Mouse (Mus musculus) limb, embryonic 11.5 days (tissue): Measurements from ENCODE around the gene Nat10. TPM values are rescaled to one million over a fixed set of nuclear protein-coding genes. Genes with fewer than 3 reads are reported as not detected.

ENCODE experiments used
- ATAC-seq: fragments of 200-750 bp; cut with Nextera tagmentation; 2 replicates; pipeline ENCODE4 v1.8.0; 2017; ENCODE audit warnings: low read depth; ENCODE audit not compliant: insufficient number of reproducible peaks, low FRiP score, low TSS enrichment
- DNase-seq: peaks from one replicate; pipeline ENCODE4 v3.0.0-alpha.2; 2015; ENCODE audit warnings: low spot score
- H3K27ac ChIP-seq: fragments of 300-500 bp; sonication (generic); replicated peaks from 2 replicates; pipeline ENCODE4 v1.5.1; 2014; ENCODE audit warnings: low read depth, mild to moderate bottlenecking, low read length
- H3K27me3 ChIP-seq: fragments of 300-500 bp; sonication (generic); 2 replicates; pipeline ENCODE4 v1.6.1; 2014; ENCODE audit warnings: mild to moderate bottlenecking, low read length, mixed read lengths; ENCODE audit not compliant: control insufficient read depth, insufficient read depth
- H3K36me3 ChIP-seq: fragments of 300-500 bp; sonication (generic); 2 replicates; pipeline ENCODE4 v1.6.1; 2014; ENCODE audit warnings: mild to moderate bottlenecking, low read length, moderate library complexity, mixed read lengths; ENCODE audit not compliant: control insufficient read depth, insufficient read depth
- H3K4me1 ChIP-seq: fragments of 300-500 bp; sonication (generic); 2 replicates; pipeline ENCODE4 v1.6.1; 2014; ENCODE audit warnings: low read length, mixed read lengths; ENCODE audit not compliant: control insufficient read depth, insufficient read depth
- H3K4me2 ChIP-seq: fragments of 300-500 bp; sonication (generic); 2 replicates; pipeline ENCODE4 v1.6.1; 2014; ENCODE audit warnings: low read depth, mild to moderate bottlenecking, moderate library complexity; ENCODE audit not compliant: severe bottlenecking
- H3K4me3 ChIP-seq: fragments of 300-500 bp; sonication (generic); 2 replicates; pipeline ENCODE4 v1.5.1; 2014; ENCODE audit warnings: low read depth, low read length
- H3K9ac ChIP-seq: fragments of 300-500 bp; sonication (generic); 2 replicates; pipeline ENCODE4 v1.6.1; 2014; ENCODE audit warnings: mild to moderate bottlenecking, low read length
- H3K9me3 ChIP-seq: fragments of 300-500 bp; sonication (generic); 2 replicates; pipeline ENCODE4 v1.6.1; 2016; ENCODE audit warnings: low read length; ENCODE audit not compliant: control insufficient read depth
- WGBS: fragments of 180-500 bp; shearing (Covaris S2); extraction: QIAGEN DNeasy Blood & Tissue Kit; methylation state at CpG from one replicate; pipeline ENCODE4 v1.1.7; 2014; 5-methylcytosine and 5-hydroxymethylcytosine counted together
- polyA plus RNA-seq: library from polyadenylated mRNA; unstranded; fragments of >200 nt; fragmentation: Nextera tagmentation; extraction: Ambion mirVana; gene quantifications from 2 replicates; pipeline ENCODE4 v1.2.1, GENCODE M21; 2014

The Nat10 gene
- polyA plus RNA-seq, 1 experiment from 2014 or later, result 29.4 TPM

DNA sequence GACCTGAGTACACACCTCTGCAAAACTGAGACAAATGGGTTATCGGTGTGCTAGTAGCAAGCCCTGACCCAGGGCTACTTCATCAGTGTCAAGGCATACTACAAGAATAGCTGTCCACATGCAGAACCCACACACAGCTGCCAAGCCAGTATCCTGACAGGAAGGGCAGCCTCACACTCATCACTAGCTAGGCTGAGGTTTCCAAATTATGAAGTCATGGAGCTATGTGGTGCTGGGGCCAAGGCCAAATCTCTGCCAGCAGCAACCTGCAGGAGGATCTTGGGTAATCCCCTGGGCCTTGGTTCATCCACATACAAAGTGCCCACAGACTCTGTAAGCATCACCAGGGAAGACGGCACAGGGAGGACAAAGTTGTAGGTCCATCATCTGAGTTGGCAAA is 17.5 kb downstream of the Nat10 start:
- no peak for DNase-seq
- Histone ChIP-seq H3K9me3 (no peaks in the 10 kb centered on the region), H3K4me2 (no peak overlapping the region), H3K4me3 (no peak overlapping the region), H3K9ac (no peak overlapping the region), H3K27ac (no peak overlapping the region), H3K4me1 (no peaks in the 10 kb centered on the region), H3K36me3 (peaks cover 10% of the 10 kb centered on the region), H3K27me3 (no peaks in the 10 kb centered on the region)
- no peak for ATAC-seq
- 96% methylated on average over 2 of the region's 2 CpGs for WGBS

DNA sequence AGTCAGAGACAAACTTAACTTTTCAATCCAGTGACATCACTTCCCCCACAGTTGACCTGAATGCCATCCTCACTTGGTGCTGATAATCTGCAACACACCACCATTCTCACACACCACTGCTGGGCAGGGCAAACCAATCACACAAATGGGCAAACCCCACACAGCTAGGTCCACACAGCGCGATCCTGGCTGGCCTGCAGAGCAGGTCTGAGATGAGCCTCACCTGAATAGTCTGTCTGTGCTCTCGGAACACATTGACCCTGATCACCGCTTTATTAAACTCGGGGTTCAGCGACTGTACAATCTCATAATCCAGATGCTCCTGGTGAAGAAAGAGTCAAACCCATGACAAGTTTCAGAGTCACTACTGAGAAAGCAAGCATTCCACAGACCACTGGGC is 18.2 kb downstream of the Nat10 start:
- Histone ChIP-seq H3K27me3 (no peaks in the 10 kb centered on the region), H3K4me2 (no peak overlapping the region), H3K27ac (no peak overlapping the region), H3K4me3 (no peak overlapping the region), H3K9me3 (no peaks in the 10 kb centered on the region), H3K4me1 (no peaks in the 10 kb centered on the region), H3K36me3 (peaks cover 10% of the 10 kb centered on the region), H3K9ac (no peak overlapping the region)
- WGBS, result 93% methylated on average over 6 of the region's 6 CpGs
- ATAC-seq, result no peak
- DNase-seq, result no peak

DNA sequence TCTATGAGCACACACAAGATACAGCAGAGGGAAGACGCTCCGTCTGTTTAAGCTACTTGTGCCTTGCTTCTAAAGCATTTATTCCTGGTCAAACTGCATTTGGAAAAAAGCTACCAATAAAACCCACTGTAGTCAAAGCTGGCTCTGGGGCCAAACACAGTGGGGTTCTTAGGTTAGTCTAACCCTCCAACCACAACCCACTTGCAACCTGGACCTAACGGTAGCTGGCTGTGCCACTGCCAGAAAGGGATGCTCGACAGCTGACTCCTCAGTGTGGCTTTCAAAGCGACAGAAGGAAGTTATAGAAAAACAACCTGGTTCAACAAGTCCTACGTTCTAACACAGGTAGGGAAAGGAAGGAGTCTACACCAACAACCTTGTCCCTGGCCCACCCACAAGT is 29.6 kb downstream of the Nat10 start:
- Histone ChIP-seq H3K4me2 (no peak overlapping the region), H3K4me3 (no peak overlapping the region), H3K36me3 (peaks cover 13% of the 10 kb centered on the region), H3K4me1 (no peaks in the 10 kb centered on the region), H3K27me3 (no peaks in the 10 kb centered on the region), H3K9ac (no peak overlapping the region), H3K9me3 (no peaks in the 10 kb centered on the region), H3K27ac (no peak overlapping the region)
- DNase-seq (no peak), ATAC-seq (no peak)
- WGBS, result 93% methylated on average over 6 of the region's 6 CpGs

DNA sequence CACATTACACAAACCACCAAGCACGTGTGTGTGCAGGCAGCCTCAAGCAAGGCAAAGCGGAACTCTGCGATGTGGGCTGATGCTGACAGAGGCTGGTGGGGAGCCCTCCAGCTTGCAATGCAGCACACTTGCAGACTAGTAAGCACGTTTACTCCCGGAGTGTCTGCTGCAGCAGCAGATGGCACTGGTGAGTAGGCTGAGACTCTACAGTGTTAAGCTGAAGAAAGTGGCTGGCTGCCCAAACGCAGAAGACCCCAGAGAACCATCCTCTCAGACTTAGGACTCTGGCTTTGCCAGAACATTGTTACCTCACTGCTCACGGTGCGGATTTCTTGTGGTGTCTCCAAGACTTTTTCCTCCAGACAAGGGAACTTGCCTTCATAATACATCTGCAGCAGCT is 30.1 kb downstream of the Nat10 start:
- WGBS, result 84% methylated on average over 8 of the region's 8 CpGs
- no peak overlapping the region for H3K27ac ChIP-seq

DNA sequence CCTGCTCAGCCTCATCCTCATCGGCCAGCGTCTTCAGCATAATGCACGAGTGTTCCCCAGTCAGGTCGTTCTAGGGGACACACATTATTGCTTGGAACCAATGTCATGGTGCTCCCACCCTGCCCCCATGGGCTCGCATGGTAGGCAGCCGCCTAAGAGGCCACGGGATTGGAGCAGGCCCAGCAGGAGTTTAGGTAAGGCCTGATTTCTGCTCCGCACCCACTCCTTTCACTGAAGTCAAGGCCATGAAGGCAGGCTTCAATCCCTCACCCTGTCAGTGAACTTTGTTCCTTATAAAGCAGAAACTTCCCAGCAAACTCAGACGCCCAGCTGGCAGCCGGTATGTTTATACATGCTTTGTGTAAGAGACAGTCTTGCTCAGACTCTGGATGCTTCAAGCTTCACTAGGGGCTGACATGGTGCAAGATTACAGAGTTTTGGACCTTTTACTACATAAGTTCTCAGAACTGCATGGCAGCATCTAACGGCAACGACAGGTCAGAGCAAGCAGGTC is 33.0 kb downstream of the Nat10 start:
- H3K9ac ChIP-seq, result no peak overlapping the region
- H3K27me3 ChIP-seq, result no peaks in the 10 kb centered on the region
- H3K36me3 ChIP-seq, result peaks cover 9% of the 10 kb centered on the region; the same call in 1 of the 2 replicates
- H3K27ac ChIP-seq, result no peak overlapping the region
- no peak overlapping the region for H3K4me2 ChIP-seq
- H3K4me1 ChIP-seq, result no peaks in the 10 kb centered on the region
- no peak for ATAC-seq
- 85% methylated on average over 12 of the region's 12 CpGs for WGBS
- no peak for DNase-seq
- H3K9me3 ChIP-seq, result no peaks in the 10 kb centered on the region
- H3K4me3 ChIP-seq, result no peak overlapping the region

More for the DNA sequence above, 30.1 kb downstream of the Nat10 start:
- H3K9me3 ChIP-seq, result no peaks in the 10 kb centered on the region
- no peak overlapping the region for H3K9ac ChIP-seq
- no peaks in the 10 kb centered on the region for H3K4me1 ChIP-seq
- H3K27me3 ChIP-seq, result no peaks in the 10 kb centered on the region
- ATAC-seq, result no peak
- no peak overlapping the region for H3K4me2 ChIP-seq
- H3K36me3 ChIP-seq, result peaks cover 13% of the 10 kb centered on the region
- no peak overlapping the region for H3K4me3 ChIP-seq
- DNase-seq, result no peak

DNA sequence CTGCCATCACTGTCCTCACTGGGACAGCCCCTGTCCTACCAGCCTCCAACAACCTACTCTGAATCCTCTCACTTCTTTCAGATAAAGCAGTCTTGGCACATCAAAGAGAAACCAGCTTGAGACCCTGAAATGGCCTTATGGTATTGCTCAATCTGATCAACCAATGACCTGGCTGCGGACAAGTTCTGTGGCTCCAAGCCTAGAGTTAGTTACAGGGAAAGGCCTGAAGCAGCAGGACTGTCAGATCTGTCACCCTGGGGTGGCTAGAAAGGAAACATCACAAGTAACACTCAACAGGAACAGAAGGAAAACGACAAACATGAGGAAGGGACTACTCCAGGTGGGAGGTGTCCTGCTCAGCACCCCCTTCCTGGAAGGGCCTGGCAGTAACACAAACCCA is 36.5 kb downstream of the Nat10 start:
- DNase-seq, result no peak
- 90% methylated on average over 2 of the region's 2 CpGs for WGBS

DNA sequence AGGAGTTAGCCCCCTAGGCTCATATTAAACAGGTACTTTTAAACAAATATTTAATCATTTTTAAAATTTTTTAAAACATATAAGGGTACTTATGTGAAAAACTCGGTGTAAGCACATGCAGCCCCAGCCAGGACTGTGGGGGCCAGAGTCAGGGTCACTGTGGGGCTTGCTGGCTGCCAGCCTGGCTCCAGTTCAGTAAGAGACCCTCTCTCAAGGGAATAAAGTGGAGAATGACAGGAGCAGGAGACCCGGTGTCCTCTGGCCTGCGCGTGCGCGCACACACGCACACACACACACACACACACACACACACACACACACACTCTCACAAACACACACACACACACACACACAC is 41.8 kb downstream of the Nat10 start:
- Histone ChIP-seq H3K27ac (no peak overlapping the region), H3K9ac (no peak overlapping the region), H3K27me3 (no peaks in the 10 kb centered on the region), H3K4me2 (no peak overlapping the region), H3K36me3 (peaks cover 7% of the 10 kb centered on the region), H3K4me3 (no peak overlapping the region), H3K4me1 (no peaks in the 10 kb centered on the region), H3K9me3 (no peaks in the 10 kb centered on the region)
- no peak for DNase-seq
- 95% methylated on average over 7 of the region's 7 CpGs for WGBS
- ATAC-seq, result 0 out of 2 replicates have a peak, but pooled peaks have one; percentile 27

More for the DNA sequence above, 36.5 kb downstream of the Nat10 start:
- no peak for ATAC-seq
- Histone ChIP-seq H3K4me3 (no peak overlapping the region), H3K4me2 (no peak overlapping the region), H3K27ac (no peak overlapping the region), H3K4me1 (no peaks in the 10 kb centered on the region), H3K9ac (no peak overlapping the region), H3K9me3 (no peaks in the 10 kb centered on the region), H3K27me3 (no peaks in the 10 kb centered on the region), H3K36me3 (peaks cover 13% of the 10 kb centered on the region; the same call in 1 of the 2 replicates)

DNA sequence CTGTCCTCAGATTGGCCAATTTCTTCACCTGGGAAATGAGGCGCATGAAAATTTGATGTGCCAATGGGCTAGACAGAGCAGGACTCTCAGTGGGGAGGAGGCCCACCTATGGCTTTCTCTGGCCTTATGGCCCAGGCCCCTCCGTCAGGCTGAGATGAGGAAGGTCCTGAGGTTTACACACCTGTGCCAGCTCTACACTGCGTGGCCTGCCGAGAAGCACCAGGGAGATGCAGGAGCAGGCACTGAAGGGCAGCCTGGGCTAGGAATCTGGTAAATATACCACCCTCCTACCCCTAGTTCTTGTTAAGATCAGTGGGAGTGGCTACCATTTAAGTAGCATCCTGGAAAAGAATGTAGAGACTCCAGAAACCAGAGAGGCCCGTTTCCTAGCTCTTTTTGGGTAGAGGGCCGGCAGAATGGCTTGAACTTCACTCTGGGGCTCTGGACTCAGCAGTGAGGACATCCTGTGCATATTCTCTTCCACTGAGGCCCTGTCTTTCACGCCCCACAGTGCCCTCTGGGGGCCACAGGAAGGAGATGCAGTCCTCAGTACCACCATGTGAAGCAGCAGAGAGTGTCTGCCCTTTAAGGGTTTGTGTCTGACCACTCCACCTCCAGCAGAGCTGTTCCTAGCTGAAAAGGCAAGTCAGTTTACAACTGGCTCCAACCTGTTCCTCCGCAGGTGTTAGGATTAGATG is 42.3 kb downstream of the Nat10 start:
- no peaks in the 10 kb centered on the region for H3K27me3 ChIP-seq
- H3K36me3 ChIP-seq, result peaks cover 6% of the 10 kb centered on the region
- H3K27ac ChIP-seq, result no peak overlapping the region
- ATAC-seq, result 0 out of 2 replicates have a peak, but pooled peaks have one; percentile 48
- WGBS, result 66% methylated on average over 8 of the region's 8 CpGs
- no peaks in the 10 kb centered on the region for H3K4me1 ChIP-seq
- H3K9ac ChIP-seq, result no peak overlapping the region
- no peak overlapping the region for H3K4me3 ChIP-seq
- no peak overlapping the region for H3K4me2 ChIP-seq
- DNase-seq, result peak; percentile 79
- no peaks in the 10 kb centered on the region for H3K9me3 ChIP-seq

DNA sequence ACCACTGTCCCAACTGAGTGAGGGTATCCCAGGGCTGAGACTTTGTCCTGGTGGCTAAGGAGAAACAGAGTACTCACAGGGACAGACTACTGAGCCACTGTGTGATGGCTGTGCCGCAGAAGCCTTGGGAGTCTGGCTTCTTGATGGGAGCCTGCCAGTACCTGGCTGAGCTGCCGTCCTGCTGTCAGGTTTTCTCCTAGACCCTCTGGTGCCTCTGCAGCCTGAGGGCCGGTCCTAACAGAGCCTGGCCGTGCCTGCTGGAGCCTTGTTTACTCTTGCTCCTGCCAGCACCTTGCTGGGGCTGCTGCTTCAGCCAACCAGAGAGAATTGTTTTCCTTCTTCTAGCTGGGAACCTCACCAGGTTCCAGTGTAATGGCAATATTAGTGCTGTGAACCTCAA is 46.7 kb downstream of the Nat10 start:
- H3K4me2 ChIP-seq, result no peak overlapping the region
- no peaks in the 10 kb centered on the region for H3K27me3 ChIP-seq
- H3K9ac ChIP-seq, result no peak overlapping the region
- H3K4me1 ChIP-seq, result no peaks in the 10 kb centered on the region
- no peak overlapping the region for H3K4me3 ChIP-seq
- no peaks in the 10 kb centered on the region; the same call in 1 of the 2 replicates for H3K36me3 ChIP-seq
- no peaks in the 10 kb centered on the region for H3K9me3 ChIP-seq
- ATAC-seq, result no peak
- H3K27ac ChIP-seq, result no peak overlapping the region
- no peak for DNase-seq
- WGBS, result 70% methylated on average over 4 of the region's 4 CpGs
